8 mouse cellular contexts compared by ENCODE assay signal in the genomic region with DNA sequence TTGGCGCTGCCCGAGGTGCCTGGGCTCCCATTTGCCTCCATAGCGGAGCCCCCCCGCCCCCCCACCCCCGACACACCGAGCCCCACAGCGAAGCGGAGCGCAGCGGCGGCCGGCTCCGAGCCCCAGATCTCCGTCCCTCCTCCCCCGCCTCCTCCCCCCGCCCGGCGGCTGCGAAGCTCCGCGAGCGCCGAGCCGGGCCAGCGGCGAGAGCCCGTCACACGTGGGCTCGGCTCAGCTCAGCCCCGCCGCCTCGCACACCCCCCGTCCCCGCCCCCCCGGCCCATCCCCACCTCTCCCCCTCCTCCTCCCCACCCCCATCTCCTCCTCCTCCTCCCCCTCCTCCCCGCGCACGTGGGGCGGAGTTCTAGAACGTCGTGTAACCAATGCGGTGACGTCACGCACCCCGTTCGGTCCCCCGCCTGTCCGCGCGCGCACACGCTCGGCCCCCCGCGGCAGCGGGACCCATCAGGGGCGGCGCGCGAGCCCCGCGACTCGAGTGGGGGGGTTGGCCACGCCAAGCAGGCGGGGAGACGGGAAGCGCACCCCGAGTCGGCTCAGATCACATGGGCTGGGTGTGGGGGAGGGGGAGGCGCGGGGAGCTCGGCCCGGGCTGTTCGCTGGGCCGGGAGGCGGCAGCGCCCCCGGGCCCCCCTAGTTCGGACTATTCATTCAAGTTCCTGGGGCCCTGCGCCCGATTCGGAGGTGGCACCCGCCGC. TPM values are rescaled to one million over a fixed set of nuclear protein-coding genes. Genes with fewer than 3 reads are reported as not detected.
DNase-seq lines count a peak whose midpoint lies in the region; ATAC-seq and TF ChIP-seq lines count a peak whose summit lies in the region.

A gene (minus strand): TSS at position 464 of the 716 bp plus-strand sequence.

- DNase-seq in G1E (ENCODE audit: low spot score): peak; percentile 85
- peak; percentile 92 to 95 for DNase-seq in cerebellum, adult 18-20 months
- peak; percentile 90 to 92 for DNase-seq in heart, postnatal 36 days
- DNase-seq in layer of hippocampus, adult 9-10 months (ENCODE audit: low spot score): peak; percentile 60
- peak; percentile 56 for DNase-seq in ovary, postnatal 10 days (ENCODE audit: low spot score)
- DNase-seq in thymus, postnatal 10 days (ENCODE audit: low spot score in 2 of 2): peak; percentile 93

- intact Hi-C loops in heart, postnatal 36 days (cut with DNase I): no loop called here

- H3K36me3 ChIP-seq in G1E (replicated peaks): peaks cover 42% of the 10 kb centered on the region
- no peaks in the 10 kb centered on the region for H3K36me3 ChIP-seq in forebrain, embryonic 16.5 days (ENCODE audit: control insufficient read depth, insufficient read depth)
- no peaks in the 10 kb centered on the region for H3K36me3 ChIP-seq in lung, embryonic 16.5 days (ENCODE audit: control insufficient read depth, insufficient read depth, low read length)

- H3K9me3 ChIP-seq in G1E (replicated peaks): no peaks in the 10 kb centered on the region
- no peaks in the 10 kb centered on the region for H3K9me3 ChIP-seq in forebrain, embryonic 16.5 days (ENCODE audit: control insufficient read depth, low read length)
- no peaks in the 10 kb centered on the region for H3K9me3 ChIP-seq in lung, embryonic 16.5 days (ENCODE audit: control insufficient read depth, low read length)

- H3K4me1 ChIP-seq in G1E (ENCODE audit: insufficient read depth, low read depth, low read length): peaks cover 56% of the 10 kb centered on the region
- H3K4me1 ChIP-seq in forebrain, embryonic 16.5 days (replicated peaks; ENCODE audit: control insufficient read depth, insufficient read depth, low read length): peaks cover 34% of the 10 kb centered on the region
- H3K4me1 ChIP-seq in lung, embryonic 16.5 days (replicated peaks; ENCODE audit: control insufficient read depth, insufficient read depth, low read length): peaks cover 20% of the 10 kb centered on the region

- peak within 1 kb of the TSS; percentile 91 for H3K4me3 ChIP-seq in G1E (ENCODE audit: low read depth, low read length)
- H3K4me3 ChIP-seq in forebrain, embryonic 16.5 days (replicated peaks; ENCODE audit: low read length): peak within 1 kb of the TSS; percentile 88
- H3K4me3 ChIP-seq in lung, embryonic 16.5 days (ENCODE audit: low read length): peak within 1 kb of the TSS; percentile 81

- no peaks in the 10 kb centered on the region for H3K27me3 ChIP-seq in G1E (ENCODE audit: insufficient read depth, low read length)
- no peaks in the 10 kb centered on the region for H3K27me3 ChIP-seq in forebrain, embryonic 16.5 days (replicated peaks; ENCODE audit: control insufficient read depth, insufficient read depth, low read length)
- no peaks in the 10 kb centered on the region for H3K27me3 ChIP-seq in lung, embryonic 16.5 days (ENCODE audit: control insufficient read depth, insufficient read depth, low read depth, low read length)

- H3K9ac ChIP-seq in forebrain, embryonic 16.5 days (replicated peaks; ENCODE audit: low read depth, low read length): peak within 1 kb of the TSS; percentile 95
- peak within 1 kb of the TSS; percentile 95 for H3K9ac ChIP-seq in lung, embryonic 16.5 days (ENCODE audit: low read length)

- WGBS in forebrain, embryonic 16.5 days: under 1% methylated on average over 43 of the region's 84 CpGs
- WGBS in lung, embryonic 16.5 days: under 1% methylated on average over 32 of the region's 84 CpGs

- peak within 1 kb of the TSS; percentile 80 for H3K27ac ChIP-seq in forebrain, embryonic 16.5 days (ENCODE audit: low read length)
- H3K27ac ChIP-seq in lung, embryonic 16.5 days (ENCODE audit: low read length): peak within 1 kb of the TSS; percentile 87

- no peak for TF ChIP-seq CTCF in G1E (IDR thresholded peaks at IDR 0.05; ENCODE audit: low read depth, low read length)

- ATAC-seq in G1E (ENCODE audit: extremely low read depth, insufficient number of reproducible peaks, low FRiP score, poor library complexity, severe bottlenecking): peak; percentile 64
- peak; percentile 86 for ATAC-seq in forebrain, embryonic 16.5 days
- ATAC-seq in lung, embryonic 16.5 days (ENCODE audit: low read depth): peak; percentile 89

- H3K4me2 ChIP-seq in forebrain, embryonic 16.5 days (ENCODE audit: low read length): peak within 1 kb of the TSS; percentile 91
- peak within 1 kb of the TSS; percentile 76 for H3K4me2 ChIP-seq in lung, embryonic 16.5 days (ENCODE audit: low read depth, low read length)

RNA-seq across cellular contexts. Expression of the gene that starts here (rescaled TPM):
- 197 and 198 TPM in 2 replicates for total RNA-seq in G1E (2014; fragmentation: Nextera tagmentation)
- total RNA-seq in G1E (2017): 88.2 and 144 TPM in 2 replicates
- 26.3 and 36.5 TPM in 2 replicates for polyA plus RNA-seq in G1E (2012)
- 19.7 and 23.4 TPM in 2 replicates for polyA plus RNA-seq in forebrain, embryonic 16.5 days (2015; fragmentation: Nextera tagmentation; extraction: Ambion mirVana)
- total RNA-seq in heart, postnatal 36 days (2021): 100 to 1,000 TPM; 192 TPM
- polyA plus RNA-seq in lung, embryonic 16.5 days (2015; fragmentation: Nextera tagmentation; extraction: Ambion mirVana): 15.1 and 16.4 TPM in 2 replicates

Comparison
In these comparisons a context has a peak if more than half of its experiments do, and no peak if none do; other contexts are left out.
1. Peak in every context shown above with its lines: DNase-seq, ATAC-seq, H3K4me3 ChIP-seq and H3K27ac ChIP-seq.